Mouse (Mus musculus) midbrain, embryonic 16.5 days (tissue): ENCODE measurements at regions not wholly inside any gene's neighbourhood (a gene's known extent, or its start where the extent isn't known, plus 50 kb on each side); places are given as distances from the start of the nearest gene placed in this dataset.

ENCODE experiments used
- ATAC-seq: fragments of 200-750 bp; cut with Nextera tagmentation; 2 replicates; pipeline ENCODE4 v1.8.0; 2017; ENCODE audit warnings: moderate TSS enrichment
- H3K27ac ChIP-seq: fragments of 300-500 bp; sonication (generic); 2 replicates; pipeline ENCODE4 v1.5.1; 2014; ENCODE audit warnings: mild to moderate bottlenecking, low read length, mixed read lengths
- H3K27me3 ChIP-seq: fragments of 300-500 bp; sonication (generic); 2 replicates; pipeline ENCODE4 v1.6.1; 2014; ENCODE audit warnings: low read depth, low read length, mixed read lengths; ENCODE audit not compliant: control insufficient read depth, insufficient read depth
- H3K36me3 ChIP-seq: fragments of 300-500 bp; sonication (generic); 2 replicates; pipeline ENCODE4 v1.6.1; 2014; ENCODE audit warnings: mild to moderate bottlenecking, low read length, moderate library complexity, mixed read lengths; ENCODE audit not compliant: control insufficient read depth, insufficient read depth
- H3K4me1 ChIP-seq: fragments of 300-500 bp; sonication (generic); 2 replicates; pipeline ENCODE4 v1.6.1; 2014; ENCODE audit warnings: mild to moderate bottlenecking, low read length, mixed read lengths; ENCODE audit not compliant: control insufficient read depth, insufficient read depth
- H3K4me2 ChIP-seq: fragments of 300-500 bp; sonication (generic); 2 replicates; pipeline ENCODE4 v1.6.1; 2014; ENCODE audit warnings: mild to moderate bottlenecking, low read length, mixed read lengths
- H3K4me3 ChIP-seq: fragments of 300-500 bp; sonication (generic); 2 replicates; pipeline ENCODE4 v1.5.1; 2014; ENCODE audit warnings: low read depth, mild to moderate bottlenecking, low read length, moderate library complexity, mixed read lengths
- H3K9ac ChIP-seq: fragments of 300-500 bp; sonication (generic); 2 replicates; pipeline ENCODE4 v1.6.1; 2014; ENCODE audit warnings: low read depth, low read length, mixed read lengths
- H3K9me3 ChIP-seq: fragments of 300-500 bp; sonication (generic); replicated peaks from 2 replicates; pipeline ENCODE4 v1.6.1; 2014; ENCODE audit warnings: mild to moderate bottlenecking, low read length, mixed read lengths; ENCODE audit not compliant: control insufficient read depth, poor library complexity, severe bottlenecking
- WGBS: fragments of 180-500 bp; shearing (Covaris S2); extraction: QIAGEN DNeasy Blood & Tissue Kit; methylation state at CpG from one replicate; pipeline ENCODE4 v1.1.7; 2014; 5-methylcytosine and 5-hydroxymethylcytosine counted together

DNA sequence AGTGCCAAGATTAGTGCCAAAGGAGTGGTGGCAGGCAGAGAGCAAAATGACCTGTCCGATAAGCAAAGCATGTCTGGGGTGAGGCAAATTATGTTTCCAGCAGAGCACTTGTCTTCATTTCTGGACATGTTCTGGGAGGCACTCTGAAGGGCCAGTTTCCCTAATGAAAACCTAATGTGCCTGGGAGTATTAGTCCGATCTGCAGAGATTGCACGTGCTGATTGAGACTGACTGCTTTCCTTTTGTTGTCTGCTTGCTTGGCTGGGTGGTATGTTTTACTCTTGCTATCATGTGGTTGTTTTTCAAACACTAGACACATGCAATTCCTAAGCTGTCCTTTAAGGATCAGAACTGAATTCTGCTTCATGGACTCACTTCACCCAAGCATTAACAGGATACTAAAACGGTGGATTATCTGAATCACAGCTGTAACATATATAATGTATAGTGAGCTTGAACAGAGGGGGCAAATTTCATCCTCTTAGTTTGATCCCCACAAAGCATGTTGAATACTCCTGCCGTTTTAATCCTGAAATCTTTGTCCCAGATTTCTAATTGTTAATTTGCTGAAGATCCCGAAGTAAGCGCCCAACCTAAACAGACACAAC lies 1589.8 kb downstream of the 4930444P10Rik start:
- no peaks in the 10 kb centered on the region for H3K36me3 ChIP-seq
- peaks cover 25% of the 10 kb centered on the region for H3K27me3 ChIP-seq
- no peak overlapping the region for H3K27ac ChIP-seq
- no peak overlapping the region for H3K9ac ChIP-seq
- WGBS, result 16% methylated on average over 7 of the region's 7 CpGs
- no peak overlapping the region for H3K4me3 ChIP-seq
- no peak for ATAC-seq
- H3K9me3 ChIP-seq, result no peaks in the 10 kb centered on the region
- no peak overlapping the region for H3K4me2 ChIP-seq
- peaks cover 7% of the 10 kb centered on the region; the same call in 1 of the 2 replicates for H3K4me1 ChIP-seq

DNA sequence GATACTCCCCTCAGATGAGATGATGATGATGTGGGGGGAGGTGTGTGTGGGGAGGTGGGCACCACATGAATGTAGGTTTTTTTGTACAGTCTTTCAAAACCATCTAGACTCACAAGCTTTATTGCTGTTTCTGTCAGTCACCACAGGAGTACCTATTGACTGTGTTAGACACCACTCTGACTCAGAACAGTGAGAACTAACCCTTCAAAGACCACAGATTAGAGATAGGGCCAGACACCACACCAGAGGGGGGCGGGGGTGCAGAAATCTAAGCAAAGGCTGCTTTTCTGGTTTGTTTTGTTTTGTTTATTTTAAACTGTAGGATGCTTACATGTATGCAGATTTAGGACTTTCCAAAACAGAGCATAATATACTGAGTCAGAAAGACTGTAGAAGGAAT lies 1594.0 kb downstream of the 4930444P10Rik start:
- no peak overlapping the region for H3K27ac ChIP-seq
- H3K4me2 ChIP-seq, result no peak overlapping the region
- no peaks in the 10 kb centered on the region for H3K4me1 ChIP-seq
- H3K27me3 ChIP-seq, result peaks cover 9% of the 10 kb centered on the region
- WGBS, result 94% methylated on average over 1 of the region's 1 CpGs
- H3K9me3 ChIP-seq, result no peaks in the 10 kb centered on the region
- H3K36me3 ChIP-seq, result no peaks in the 10 kb centered on the region
- no peak for ATAC-seq
- H3K9ac ChIP-seq, result no peak overlapping the region
- H3K4me3 ChIP-seq, result no peak overlapping the region

DNA sequence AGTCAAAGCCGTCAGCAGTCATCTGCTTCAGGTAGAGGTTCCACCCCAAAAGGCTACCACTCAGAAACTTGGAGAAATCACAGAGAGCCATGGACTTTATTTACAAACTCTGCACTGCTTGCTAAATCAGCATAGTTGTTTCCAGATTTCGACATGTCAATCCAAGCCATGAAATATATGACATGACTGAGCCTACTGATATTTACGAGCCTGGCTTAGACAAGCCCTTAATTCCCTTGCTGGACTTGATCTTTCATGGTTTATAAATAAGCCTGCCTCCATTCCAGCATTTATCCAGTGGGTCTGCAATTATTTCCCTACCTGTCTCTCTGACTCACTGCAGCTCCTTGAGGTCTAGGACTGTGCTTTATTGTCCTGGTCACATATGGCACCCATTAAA lies 1603.1 kb downstream of the 4930444P10Rik start:
- no peak overlapping the region for H3K4me3 ChIP-seq
- no peak for ATAC-seq
- no peaks in the 10 kb centered on the region for H3K9me3 ChIP-seq
- 77% methylated on average over 3 of the region's 3 CpGs for WGBS
- H3K27me3 ChIP-seq, result no peaks in the 10 kb centered on the region
- H3K4me2 ChIP-seq, result no peak overlapping the region
- H3K4me1 ChIP-seq, result no peaks in the 10 kb centered on the region
- no peak overlapping the region for H3K9ac ChIP-seq
- no peak overlapping the region for H3K27ac ChIP-seq
- no peaks in the 10 kb centered on the region for H3K36me3 ChIP-seq

DNA sequence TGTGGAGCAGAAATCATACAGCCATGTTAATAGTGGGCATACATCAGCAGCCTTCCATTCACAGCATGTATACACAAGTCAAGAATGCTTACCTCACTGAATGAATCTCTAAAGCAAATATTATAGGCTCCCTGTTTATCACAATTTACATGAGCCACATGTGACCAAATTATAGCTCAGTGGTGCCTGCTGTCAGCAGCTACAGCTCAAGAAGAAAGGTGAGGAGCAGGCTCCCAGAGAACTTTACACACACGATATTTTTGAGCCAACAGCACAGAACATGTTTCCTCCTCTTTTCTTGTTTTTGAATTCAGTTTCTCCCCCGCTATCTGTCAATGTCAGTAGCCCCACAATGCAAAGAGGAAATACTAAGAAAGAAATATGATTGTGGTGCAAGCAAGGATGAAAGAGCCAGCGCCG lies 1605.4 kb downstream of the 4930444P10Rik start:
- H3K27ac ChIP-seq, result no peak overlapping the region
- H3K36me3 ChIP-seq, result no peaks in the 10 kb centered on the region
- no peaks in the 10 kb centered on the region for H3K27me3 ChIP-seq
- no peaks in the 10 kb centered on the region for H3K9me3 ChIP-seq
- no peak overlapping the region for H3K9ac ChIP-seq
- WGBS, result 63% methylated on average over 4 of the region's 4 CpGs
- no peak overlapping the region for H3K4me2 ChIP-seq
- H3K4me1 ChIP-seq, result no peaks in the 10 kb centered on the region
- ATAC-seq, result no peak
- H3K4me3 ChIP-seq, result no peak overlapping the region

DNA sequence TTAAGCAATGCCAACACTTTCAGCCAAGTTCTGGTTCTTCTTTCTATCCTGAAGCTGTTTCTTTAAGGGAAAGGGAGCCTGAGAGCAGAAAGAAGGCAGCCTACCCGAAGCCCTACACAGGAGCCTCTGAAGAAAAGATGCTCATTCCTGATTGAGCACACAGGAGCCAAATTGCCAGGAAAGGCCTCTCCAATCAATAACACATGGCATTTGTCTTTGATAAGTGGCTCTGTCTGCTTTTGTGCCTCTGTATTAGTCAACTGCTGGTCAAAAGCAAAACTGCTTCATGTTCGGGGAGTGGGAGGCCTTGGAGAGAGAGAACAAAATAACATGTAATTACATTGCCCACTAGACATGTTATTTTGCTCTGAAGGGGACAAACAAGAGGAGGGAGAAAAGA lies 1607.4 kb downstream of the 4930444P10Rik start:
- Histone ChIP-seq H3K9me3 (no peaks in the 10 kb centered on the region), H3K9ac (no peak overlapping the region), H3K36me3 (no peaks in the 10 kb centered on the region), H3K4me3 (no peak overlapping the region), H3K27ac (no peak overlapping the region), H3K27me3 (no peaks in the 10 kb centered on the region), H3K4me1 (no peaks in the 10 kb centered on the region), H3K4me2 (no peak overlapping the region)
- 56% methylated on average over 2 of the region's 2 CpGs for WGBS
- no peak for ATAC-seq

DNA sequence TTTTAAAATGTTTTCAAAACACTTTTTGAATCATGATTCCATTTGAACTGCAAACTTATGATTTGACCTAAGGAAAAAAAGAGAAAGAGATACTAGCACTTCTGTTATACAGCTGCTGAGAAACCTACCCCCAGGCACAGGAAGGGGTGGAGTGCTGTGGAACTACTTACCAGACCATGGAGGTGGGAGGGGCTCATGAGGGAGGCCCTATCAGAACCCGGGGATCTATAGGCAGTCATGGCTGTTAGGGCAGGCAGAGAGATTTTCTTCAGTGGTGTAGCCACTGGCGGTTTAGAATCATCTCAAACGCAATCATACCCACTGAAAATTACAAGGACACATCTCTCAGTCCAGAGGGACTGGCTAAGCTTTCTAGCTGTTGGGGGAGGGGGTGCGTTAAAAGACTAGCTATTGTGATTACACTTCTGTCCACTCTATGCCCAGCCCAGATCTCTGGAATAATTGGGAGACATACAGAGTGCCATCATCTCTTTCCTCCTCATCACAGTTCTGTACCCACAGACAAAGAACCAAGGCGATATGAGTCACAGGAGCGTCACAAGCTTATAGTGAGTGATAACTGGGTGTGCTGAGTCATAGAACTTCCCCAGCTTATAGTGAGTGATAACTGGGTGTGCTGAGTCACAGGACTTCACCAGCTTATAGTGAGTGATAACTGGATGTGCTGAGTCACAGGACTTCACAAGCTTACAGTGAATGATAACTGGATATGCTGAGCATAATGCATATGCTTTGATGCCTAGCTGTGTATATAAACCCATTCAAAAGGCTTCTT lies 1608.8 kb downstream of the 4930444P10Rik start:
- H3K9me3 ChIP-seq, result no peaks in the 10 kb centered on the region
- H3K4me1 ChIP-seq, result no peaks in the 10 kb centered on the region
- no peak overlapping the region for H3K4me3 ChIP-seq
- H3K9ac ChIP-seq, result no peak overlapping the region
- no peaks in the 10 kb centered on the region for H3K36me3 ChIP-seq
- no peaks in the 10 kb centered on the region for H3K27me3 ChIP-seq
- H3K4me2 ChIP-seq, result no peak overlapping the region
- no peak for ATAC-seq
- H3K27ac ChIP-seq, result no peak overlapping the region
- WGBS, result 89% methylated on average over 6 of the region's 6 CpGs

DNA sequence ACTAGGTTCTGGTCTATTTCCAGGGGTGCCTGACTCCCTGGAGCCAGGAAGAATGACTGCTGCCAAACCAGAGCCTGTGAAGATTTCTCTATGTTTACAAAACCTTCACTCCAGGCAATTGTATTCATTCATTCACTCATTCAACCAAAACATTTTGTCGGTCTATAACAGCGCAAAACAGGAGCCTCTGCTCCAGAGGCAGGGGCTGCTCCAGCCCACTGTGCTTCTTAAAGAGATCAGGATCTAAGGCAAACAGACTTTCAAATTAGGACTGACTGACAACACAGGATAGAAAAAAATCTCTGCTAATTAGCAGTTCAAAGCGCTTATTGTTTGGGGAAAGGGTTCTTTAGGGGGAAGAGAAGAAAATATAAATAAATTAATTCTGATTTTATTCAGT lies 1620.8 kb downstream of the 4930444P10Rik start:
- 15% methylated on average over 3 of the region's 3 CpGs for WGBS
- Histone ChIP-seq H3K4me1 (no peaks in the 10 kb centered on the region), H3K27me3 (no peaks in the 10 kb centered on the region), H3K36me3 (no peaks in the 10 kb centered on the region), H3K27ac (no peak overlapping the region), H3K9me3 (no peaks in the 10 kb centered on the region), H3K4me2 (no peak overlapping the region), H3K4me3 (no peak overlapping the region), H3K9ac (no peak overlapping the region)
- no peak for ATAC-seq

DNA sequence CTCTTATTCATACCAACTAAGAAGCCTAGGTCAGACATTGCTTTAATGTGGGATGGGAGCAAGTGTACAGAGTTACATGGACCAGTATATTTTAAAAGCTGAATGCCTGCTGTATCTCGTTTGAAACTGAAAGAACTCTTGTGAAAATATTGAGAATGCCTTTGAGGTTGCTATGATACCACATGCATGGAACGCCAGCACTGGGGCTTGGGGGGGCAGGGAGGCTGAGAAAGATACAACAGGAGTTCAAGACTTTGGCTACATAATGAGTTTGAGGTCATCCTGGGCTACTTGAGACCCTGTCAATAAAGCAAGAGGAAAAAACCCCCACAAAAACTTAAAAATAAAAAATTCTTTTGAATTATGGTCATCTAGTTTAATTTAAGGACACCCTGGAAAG lies 1621.6 kb downstream of the 4930444P10Rik start:
- Histone ChIP-seq H3K9ac (no peak overlapping the region), H3K4me3 (no peak overlapping the region), H3K36me3 (no peaks in the 10 kb centered on the region), H3K4me2 (no peak overlapping the region), H3K9me3 (no peaks in the 10 kb centered on the region), H3K4me1 (no peaks in the 10 kb centered on the region), H3K27me3 (no peaks in the 10 kb centered on the region), H3K27ac (no peak overlapping the region)
- 7% methylated on average over 2 of the region's 2 CpGs for WGBS
- no peak for ATAC-seq

DNA sequence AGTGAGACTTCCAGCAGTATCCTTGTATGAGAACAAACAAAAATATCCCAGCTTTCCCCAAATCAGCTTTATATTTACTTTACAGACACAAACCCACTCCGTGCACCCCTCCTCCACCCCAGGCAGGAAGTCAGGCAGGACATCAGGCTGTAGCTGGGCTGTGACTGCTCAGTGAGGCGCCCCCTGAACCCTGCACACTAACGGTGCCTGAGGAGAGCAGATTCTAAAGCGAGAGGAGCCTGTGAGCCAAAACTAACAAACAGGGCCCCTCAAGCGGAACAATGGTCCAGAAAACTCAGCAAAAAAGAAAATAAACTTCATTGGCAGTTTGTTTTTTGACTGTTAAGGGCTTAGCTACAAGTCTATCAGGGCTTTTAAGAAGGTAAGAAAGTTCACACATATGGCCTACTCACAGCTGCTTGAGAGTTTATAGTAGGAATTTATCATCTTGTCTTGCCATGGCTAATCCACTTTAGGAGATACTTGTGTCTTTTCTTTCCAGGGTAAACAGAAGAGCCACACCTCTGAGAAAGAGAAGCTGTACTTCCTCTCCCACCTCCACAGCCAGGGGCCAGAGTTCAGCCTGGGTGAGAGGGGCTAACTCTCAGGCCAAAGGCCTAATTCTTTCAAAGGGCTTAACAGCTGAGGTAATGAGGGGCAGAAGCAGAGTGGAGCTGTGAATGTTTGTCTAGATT lies 1628.2 kb downstream of the 4930444P10Rik start:
- H3K9me3 ChIP-seq, result no peaks in the 10 kb centered on the region
- no peaks in the 10 kb centered on the region for H3K4me1 ChIP-seq
- no peak overlapping the region for H3K4me2 ChIP-seq
- H3K27me3 ChIP-seq, result no peaks in the 10 kb centered on the region
- H3K27ac ChIP-seq, result no peak overlapping the region
- 21% methylated on average over 5 of the region's 5 CpGs for WGBS
- ATAC-seq, result no peak
- no peaks in the 10 kb centered on the region for H3K36me3 ChIP-seq
- H3K9ac ChIP-seq, result no peak overlapping the region
- no peak overlapping the region for H3K4me3 ChIP-seq
